Mouse (Mus musculus): ENCODE data around the gene AW146154. TPM values are rescaled to one million over a fixed set of nuclear protein-coding genes. Genes with fewer than 3 reads are reported as not detected.

AW146154 gene
- polyA plus RNA-seq (2012; ENCODE audit: low replicate concordance) = 0.60 TPM in 1 of 2 replicates, not detected in the other

DNA sequence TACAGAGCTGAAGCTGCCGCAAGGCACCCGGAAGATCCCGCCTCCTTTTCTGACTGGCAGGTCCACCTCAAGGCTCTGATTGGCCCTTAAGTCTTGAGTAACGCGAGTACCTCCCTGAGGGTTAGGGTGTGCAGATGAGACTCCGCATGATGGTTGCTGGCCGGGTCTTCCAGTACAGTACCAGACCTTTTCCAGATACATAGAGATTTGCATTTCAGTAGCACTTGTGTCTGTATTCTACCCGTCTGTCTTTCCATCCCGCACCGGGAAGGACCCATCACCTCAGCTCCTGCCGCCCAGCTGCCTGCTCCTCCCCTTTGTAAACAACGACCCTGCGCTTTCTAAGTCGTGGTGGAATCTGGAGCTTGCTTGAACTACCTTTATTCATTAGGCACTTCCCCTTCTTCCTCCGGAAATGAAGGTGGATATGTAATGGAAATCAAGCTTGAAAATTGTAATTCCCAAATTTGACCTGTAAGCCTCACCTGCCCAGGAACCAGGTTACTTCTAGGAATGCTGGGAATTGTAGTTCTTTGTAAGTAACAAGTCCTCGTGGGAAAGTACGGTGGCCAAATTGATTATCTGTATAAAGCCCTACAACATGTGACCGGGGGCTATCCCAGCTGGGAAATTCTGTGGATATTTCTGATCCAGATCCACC lies at the start of gene AW146154, which contains the start of gene Gm20449:
Gene AW146154, minus strand, starts transcription at position 502 of the 661 bp plus-strand sequence.
Gene Gm20449, minus strand, starts transcription at position 29 of the 661 bp plus-strand sequence.

DNA sequence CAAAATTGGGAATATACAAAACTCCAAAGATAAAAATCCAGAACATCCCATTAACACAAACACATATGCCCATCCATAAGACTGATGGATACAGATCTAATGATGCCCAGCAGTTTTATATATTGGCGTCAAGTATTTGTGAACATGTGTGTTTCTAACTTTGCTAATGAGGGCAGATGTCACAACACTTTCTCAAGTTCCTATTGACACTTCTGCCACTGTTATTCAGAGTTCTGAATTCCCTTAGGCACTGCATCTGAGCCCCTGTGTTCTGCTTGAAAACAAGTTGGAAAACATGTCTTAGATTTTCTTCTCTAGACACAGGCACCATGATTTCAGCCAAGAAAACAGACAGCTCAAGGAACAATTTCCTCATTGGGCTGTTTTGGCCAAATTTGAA lies 51.1 kb downstream of the AW146154 start, which contains the start of gene Vmn2r57:
Gene Vmn2r57, minus strand, starts transcription at position 101 of the 400 bp plus-strand sequence.

Other genes with a start within 250 kb of the AW146154 start
- gene AI987944, start 106.5 kb downstream of the AW146154 start, polyA plus RNA-seq (2012; ENCODE audit: low replicate concordance) = 0.08 and 0.85 TPM in 2 replicates
- not detected in 2 replicates for gene Vmn2r57, start 51.2 kb downstream of the AW146154 start, polyA plus RNA-seq (2012; ENCODE audit: low replicate concordance)
- 0.05 TPM in 1 of 2 replicates, not detected in the other for gene Gm20449, start 473 bp downstream of the AW146154 start, polyA plus RNA-seq (2012; ENCODE audit: low replicate concordance)
- not detected in 2 replicates for gene Gm6871, start 73.8 kb upstream of the AW146154 start, polyA plus RNA-seq (2012; ENCODE audit: low replicate concordance)
- 0.23 and 1.2 TPM in 2 replicates for gene 2610021A01Rik, start 99.3 kb upstream of the AW146154 start, polyA plus RNA-seq (2012; ENCODE audit: low replicate concordance)
- 0.07 and 0.31 TPM in 2 replicates for gene Zfp788, start 133.3 kb upstream of the AW146154 start, polyA plus RNA-seq (2012; ENCODE audit: low replicate concordance)